Mouse (Mus musculus) erythroid progenitor cell, adult 5-6 weeks (primary cell): ENCODE results near the gene Pitpnm2. TPM values are rescaled to one million over a fixed set of nuclear protein-coding genes. Genes with fewer than 3 reads are reported as not detected.
"Not testable (repeated sequence)": the region's sequence is repeated elsewhere in the genome, so short reads cannot be mapped to it uniquely, and the experiment has no call there.

Experiments
- ATAC-seq: replicated peaks from 2 replicates; pipeline ENCODE4 v1.8.0; 2016; ENCODE audit warnings: moderate number of reproducible peaks, mild to moderate bottlenecking, moderate TSS enrichment, inconsistent platforms; ENCODE audit not compliant: poor library complexity, low FRiP score, severe bottlenecking
- total RNA-seq, 2 experiments: library from RNA; stranded (forward) in 1 of 2; stranded (reverse) in 1 of 2; fragments of 150-400 nt in 1 of 2; fragments of 186-747, 209-891 nt in 1 of 2; gene quantifications; 2 replicates each; pipeline versions ENCODE4 v1.2.3 to v1.2.4; 2015 to 2017; ENCODE audit warnings: low replicate concordance in 2 of 2

Pitpnm2 gene
- total RNA-seq, 2 experiments from 2014 or later = 0.42 to 0.76 TPM

GRCm38 (mm10) chr5:124224321-124225092, 25.1 kb downstream of the Pitpnm2 start:
- ATAC-seq = no peak

GRCm38 (mm10) chr5:124223574-124223973, 26.0 kb downstream of the Pitpnm2 start:
- ATAC-seq = no peak

- no peak for ATAC-seq
These were observed 26.9 kb downstream of the Pitpnm2 start for GRCm38 (mm10) chr5:124222696-124223095.

GRCm38 (mm10) chr5:124221736-124222040, 27.9 kb downstream of the Pitpnm2 start:
- no peak for ATAC-seq

GRCm38 (mm10) chr5:124221037-124221735, 28.4 kb downstream of the Pitpnm2 start:
- no peak for ATAC-seq

GRCm38 (mm10) chr5:124220551-124220950, 29.0 kb downstream of the Pitpnm2 start:
- no peak for ATAC-seq

GRCm38 (mm10) chr5:124219431-124219830, 30.1 kb downstream of the Pitpnm2 start:
- no peak for ATAC-seq

- no peak for ATAC-seq
These were observed 30.6 kb downstream of the Pitpnm2 start for GRCm38 (mm10) chr5:124218986-124219385.

- no peak for ATAC-seq
These were observed 31.9 kb downstream of the Pitpnm2 start for GRCm38 (mm10) chr5:124217566-124218249.

GRCm38 (mm10) chr5:124217092-124217491, 32.5 kb downstream of the Pitpnm2 start:
- not testable (repeated sequence) for ATAC-seq

- no peak for ATAC-seq
These were observed 33.2 kb downstream of the Pitpnm2 start for GRCm38 (mm10) chr5:124216403-124216802.

- no peak for ATAC-seq
These were observed 33.9 kb downstream of the Pitpnm2 start for GRCm38 (mm10) chr5:124215647-124216046.

GRCm38 (mm10) chr5:124214516-124215145, 34.9 kb downstream of the Pitpnm2 start:
- ATAC-seq = no peak

GRCm38 (mm10) chr5:124213588-124214469, 35.7 kb downstream of the Pitpnm2 start:
- ATAC-seq = no peak

GRCm38 (mm10) chr5:124211669-124212068, 37.9 kb downstream of the Pitpnm2 start:
- no peak for ATAC-seq

GRCm38 (mm10) chr5:124211234-124211633, 38.3 kb downstream of the Pitpnm2 start:
- no peak for ATAC-seq

GRCm38 (mm10) chr5:124210281-124211016, 39.1 kb downstream of the Pitpnm2 start:
- ATAC-seq = no peak

- ATAC-seq = no peak
These were observed 39.7 kb downstream of the Pitpnm2 start for GRCm38 (mm10) chr5:124209850-124210249.

- ATAC-seq = no peak
These were observed 41.5 kb downstream of the Pitpnm2 start for GRCm38 (mm10) chr5:124208030-124208429.
